Mouse (Mus musculus) gastrocnemius, postnatal 25 days (tissue): ENCODE data around the gene Cilp2. TPM values are rescaled to one million over a fixed set of nuclear protein-coding genes. Genes with fewer than 3 reads are reported as not detected.
A peak's percentile ranks its signal among the peaks of the same experiment; 100 is the strongest.

Source experiments
- DNase-seq: peaks from one replicate; pipeline ENCODE4 v3.0.0; 2022
- total RNA-seq, 2 experiments: library from RNA; stranded (reverse); gene quantifications; 1 replicate in 1 of 2; 2 replicates in 1 of 2; pipeline ENCODE4 v1.2.3; 2021

Gene Cilp2
- total RNA-seq, 2 experiments from 2014 or later = 4.0 to 13.6 TPM

DNA sequence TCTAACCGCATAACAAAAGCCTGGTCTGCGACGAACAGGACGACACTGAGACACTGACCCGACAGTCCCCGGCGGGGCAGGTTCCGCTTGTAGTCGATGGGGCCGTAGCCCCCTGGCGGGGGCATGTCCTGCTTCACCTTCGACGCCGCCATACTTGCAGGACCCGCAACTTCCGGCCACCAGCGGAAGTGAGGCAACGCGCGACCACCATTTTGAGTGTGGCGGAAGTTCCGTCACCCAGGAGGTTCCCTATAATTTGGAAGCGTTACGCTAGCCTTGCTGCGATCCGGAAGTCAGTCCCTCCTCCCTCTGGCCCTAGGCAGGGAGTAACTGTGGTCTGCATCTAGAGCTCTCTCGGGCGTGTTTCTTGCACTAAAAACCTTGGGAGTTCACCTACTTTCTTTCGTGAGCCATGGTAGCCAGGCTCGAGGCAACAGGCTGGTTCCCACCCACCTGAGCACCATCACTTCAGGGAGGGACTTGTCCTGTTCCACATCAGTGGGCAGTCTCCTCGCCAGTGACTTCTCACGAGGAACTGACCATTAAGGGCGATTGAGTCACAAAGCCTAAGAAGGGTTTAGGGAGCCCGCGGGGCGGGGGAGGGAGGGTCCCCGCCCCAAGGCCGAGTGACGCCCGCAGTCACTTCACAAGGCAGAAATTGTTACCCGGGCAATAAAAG, 14.1 kb upstream of the Cilp2 start:
- peak; percentile 94 for DNase-seq

DNA sequence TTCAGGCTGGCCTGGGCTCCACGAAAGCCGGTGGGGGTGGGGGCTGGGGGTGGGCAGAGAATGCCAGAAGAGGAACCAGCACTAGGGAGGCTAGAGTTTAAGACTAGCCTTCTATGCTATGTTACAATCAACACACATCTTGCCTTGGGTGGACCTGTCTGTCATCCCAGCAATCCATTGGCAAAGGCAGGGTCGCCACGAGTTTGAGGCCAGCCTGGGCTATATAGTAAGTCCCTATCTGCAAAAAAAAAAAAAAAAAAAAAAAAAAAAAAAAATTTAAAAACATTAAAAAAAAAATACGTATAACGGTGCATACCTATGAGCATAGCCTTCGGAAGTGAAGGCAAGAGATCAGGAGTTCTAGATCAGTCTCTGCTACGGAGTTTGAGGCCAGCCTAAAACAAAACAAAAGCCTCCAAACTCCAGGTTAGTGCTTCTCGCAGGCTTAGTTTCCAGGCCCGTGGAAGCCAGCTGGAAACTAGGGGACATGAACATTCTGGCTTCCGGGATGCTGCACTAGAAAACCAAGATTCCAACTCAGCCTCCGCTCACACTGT, 13.5 kb upstream of the Cilp2 start:
- DNase-seq = no peak

DNA sequence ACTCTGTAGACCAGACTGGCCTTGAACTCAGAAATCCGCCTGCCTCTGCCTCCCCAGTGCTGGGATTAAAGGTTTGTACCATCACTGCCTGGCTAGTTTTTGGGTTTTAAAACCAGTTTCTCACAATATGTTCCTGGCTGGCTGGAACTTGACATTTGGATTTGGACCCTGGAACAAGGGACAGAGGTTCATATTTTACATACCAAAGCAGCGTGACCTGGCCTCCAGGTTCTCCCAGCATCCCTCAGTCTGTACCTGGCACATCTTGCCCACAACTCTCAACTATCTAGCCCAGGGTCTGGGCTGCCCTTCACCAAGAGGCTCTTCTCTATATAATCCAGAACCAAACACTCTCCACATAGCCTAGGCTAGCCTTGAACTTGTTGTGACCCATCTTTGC, 12.4 kb upstream of the Cilp2 start:
- DNase-seq = no peak

DNA sequence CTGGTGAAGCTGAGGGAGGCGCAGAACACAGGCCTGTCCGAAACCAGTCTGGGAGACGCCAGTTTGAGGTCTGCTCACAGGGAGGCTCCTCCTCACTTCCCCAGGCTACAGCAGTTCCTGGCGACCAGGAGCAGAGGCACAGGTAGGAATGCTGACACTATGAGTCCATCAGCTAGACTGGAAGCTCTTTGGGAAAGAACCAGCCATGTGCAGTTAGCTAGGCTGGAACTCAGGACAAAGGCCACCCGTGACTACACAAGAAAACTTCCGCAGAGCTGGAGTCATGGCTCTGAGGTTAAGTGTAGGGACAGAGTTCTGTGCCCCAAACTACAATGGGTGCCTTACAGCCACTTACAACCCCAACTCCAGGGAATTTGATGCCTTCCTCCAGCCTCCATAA, 10.4 kb upstream of the Cilp2 start:
- no peak for DNase-seq

DNA sequence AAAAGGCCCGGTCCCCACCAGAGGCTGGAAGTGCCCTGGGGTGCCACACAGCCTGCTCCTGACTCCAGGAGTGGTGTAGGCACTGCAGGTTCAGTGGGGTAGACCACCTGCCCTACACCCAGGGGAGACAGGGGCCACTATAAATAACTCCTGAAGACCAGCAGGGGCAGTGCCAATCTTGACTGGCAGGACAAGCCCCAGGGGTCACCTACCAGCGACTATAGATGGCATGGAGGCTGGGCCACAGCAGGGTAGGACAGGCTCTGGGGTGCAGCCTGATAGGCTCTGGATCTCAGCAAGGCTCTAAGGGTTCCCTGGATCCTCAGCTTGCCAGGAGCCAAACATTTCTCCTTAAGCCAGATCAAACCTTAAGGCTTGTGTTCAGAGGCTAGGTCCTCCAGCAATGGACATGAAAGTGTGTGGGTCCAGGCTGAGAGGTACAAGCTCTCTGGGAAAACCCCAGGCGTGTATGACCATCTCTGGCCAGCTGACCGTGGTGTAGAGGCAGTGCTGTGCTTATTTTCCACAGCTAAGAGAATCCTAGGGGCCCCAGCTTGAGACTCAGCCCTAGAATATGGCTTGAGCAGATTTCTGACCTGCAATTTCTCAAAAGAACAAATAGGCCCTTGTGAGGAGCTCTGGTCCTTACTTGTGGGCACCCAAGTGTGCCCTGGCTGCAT, 8.4 kb upstream of the Cilp2 start:
- DNase-seq = no peak

DNA sequence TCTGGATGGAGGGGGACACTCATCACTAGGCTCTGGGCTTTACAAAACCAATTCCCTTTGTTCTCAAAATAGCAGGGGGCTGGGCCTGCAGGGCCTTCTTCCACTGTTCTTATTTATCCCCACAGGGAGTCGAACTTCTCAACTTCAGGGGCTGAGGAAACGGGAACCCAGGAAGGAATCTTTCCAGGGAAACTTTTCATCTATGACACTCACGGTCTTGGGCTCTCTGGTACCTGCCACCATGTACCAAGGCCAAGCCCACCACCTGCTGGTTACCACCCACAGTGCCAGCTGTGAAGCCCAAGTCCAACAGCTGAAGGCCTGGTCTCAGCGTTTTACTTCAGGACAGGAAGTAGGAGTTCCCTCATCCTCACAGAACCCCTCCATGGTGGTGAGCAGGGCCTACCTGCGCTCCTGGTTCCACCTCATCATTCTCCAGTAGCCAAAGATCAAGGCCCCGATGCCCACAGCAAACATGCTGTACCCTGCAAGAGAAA, 7.4 kb upstream of the Cilp2 start:
- DNase-seq = no peak

DNA sequence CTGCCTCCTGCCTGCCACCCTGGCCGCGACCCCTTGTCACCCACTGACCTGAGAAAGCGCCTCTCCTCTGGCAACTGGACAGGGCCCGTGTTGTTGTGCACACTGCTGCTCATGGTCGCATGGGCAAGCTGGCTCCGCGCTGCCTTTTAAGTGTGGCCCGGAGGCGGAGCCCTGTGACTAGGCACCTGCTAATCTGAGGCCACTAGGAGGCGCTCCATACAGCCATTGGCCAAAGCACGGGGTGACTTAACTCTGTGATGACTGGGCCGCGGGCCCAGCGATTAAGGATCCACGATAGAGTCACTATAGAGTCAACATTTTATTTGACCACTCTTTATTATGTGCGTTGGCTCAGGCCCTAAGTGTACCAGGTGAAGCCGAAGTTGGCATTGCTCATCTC, 6.4 kb upstream of the Cilp2 start:
- no peak for DNase-seq

DNA sequence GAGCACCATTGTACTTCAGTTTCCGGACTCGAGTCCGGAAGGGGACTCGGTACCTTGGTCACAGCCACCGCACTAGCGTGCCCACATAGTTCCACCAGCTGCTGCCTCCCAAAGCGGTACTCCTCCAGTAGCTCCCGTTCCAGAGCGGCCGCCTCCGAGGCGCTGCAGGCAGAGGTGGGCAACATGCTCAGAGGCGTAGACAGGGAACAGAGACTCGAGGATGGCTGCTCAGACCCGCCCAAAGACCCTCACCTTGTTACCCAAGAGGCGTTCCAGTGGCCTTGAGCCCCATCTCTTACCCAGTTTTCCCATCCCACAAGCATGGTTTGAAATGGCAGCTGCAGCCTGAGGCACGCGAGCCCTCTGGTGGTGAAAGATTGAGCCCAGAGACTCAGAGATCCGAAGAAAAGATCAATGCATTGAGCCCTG, 3.3 kb upstream of the Cilp2 start:
- DNase-seq = no peak

DNA sequence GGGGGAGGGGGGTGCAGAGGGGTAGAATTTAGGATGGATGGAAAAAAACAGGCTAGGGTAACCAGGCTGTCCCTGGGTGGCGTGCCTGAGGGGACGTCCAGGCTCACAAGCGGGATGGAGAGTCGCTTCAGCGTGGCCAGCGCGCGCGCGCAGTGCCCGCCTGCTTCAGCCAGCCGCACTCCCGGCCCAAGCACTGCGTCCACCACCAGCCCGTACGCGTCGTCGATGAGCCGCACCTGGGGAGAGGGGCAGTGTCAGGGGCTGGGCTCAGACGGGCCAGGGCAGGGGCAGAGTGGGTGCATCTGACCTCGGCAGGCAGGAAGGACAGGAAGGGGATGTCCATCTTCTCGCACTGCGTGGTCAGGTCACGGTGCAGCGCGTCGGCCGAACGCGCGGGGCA, 1.4 kb upstream of the Cilp2 start:
- DNase-seq = no peak

DNA sequence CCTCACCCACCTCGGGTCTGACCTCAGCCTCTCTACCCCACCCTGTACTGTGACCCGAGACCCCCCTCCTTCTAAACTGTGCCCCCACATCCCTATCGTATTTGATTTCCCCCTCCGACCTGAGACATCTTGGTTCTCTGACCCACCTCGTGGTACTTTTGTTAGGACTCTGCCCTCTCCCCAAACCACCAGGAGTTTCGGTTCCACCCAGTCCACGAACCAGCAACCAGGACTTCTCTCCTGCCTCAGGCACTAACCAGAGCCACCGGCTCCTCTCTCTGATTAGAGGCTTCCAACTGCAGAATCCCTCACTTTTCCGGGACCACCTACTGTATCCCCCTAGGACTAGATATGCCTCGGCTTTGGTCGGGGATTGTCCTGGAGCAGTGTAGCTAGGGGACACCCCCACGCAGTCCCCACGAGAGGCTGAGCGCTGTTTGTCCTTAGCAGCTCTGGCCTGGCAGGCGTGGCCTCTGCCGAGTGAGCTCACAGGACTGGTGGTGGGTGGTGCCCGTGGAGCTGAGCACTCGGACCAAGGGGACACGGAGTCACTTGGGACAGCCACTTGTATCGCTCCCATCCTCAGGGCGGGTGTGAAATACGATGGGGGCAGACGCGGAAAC, 868 bp upstream of the Cilp2 start:
- no peak for DNase-seq

DNA sequence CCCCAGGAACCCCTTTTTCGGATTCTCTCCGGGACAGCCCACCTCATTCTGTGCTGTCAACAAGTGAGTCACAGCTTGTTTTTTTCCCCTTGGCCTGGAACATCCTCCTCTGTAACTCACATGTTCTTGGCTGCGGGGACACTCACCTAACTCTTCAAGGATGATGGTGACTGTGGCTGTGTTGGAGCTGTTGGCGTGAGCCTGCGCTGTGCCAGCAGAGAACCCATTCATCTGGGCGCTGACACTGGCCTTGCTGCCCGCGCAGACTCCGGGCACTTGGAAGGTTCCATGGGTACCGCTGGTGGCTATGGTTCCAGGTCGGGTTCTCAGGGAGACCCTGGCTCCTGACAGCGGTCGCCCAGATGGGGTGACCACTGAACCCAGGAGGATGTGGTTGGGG, 3.3 kb downstream of the Cilp2 start:
- DNase-seq = no peak

DNA sequence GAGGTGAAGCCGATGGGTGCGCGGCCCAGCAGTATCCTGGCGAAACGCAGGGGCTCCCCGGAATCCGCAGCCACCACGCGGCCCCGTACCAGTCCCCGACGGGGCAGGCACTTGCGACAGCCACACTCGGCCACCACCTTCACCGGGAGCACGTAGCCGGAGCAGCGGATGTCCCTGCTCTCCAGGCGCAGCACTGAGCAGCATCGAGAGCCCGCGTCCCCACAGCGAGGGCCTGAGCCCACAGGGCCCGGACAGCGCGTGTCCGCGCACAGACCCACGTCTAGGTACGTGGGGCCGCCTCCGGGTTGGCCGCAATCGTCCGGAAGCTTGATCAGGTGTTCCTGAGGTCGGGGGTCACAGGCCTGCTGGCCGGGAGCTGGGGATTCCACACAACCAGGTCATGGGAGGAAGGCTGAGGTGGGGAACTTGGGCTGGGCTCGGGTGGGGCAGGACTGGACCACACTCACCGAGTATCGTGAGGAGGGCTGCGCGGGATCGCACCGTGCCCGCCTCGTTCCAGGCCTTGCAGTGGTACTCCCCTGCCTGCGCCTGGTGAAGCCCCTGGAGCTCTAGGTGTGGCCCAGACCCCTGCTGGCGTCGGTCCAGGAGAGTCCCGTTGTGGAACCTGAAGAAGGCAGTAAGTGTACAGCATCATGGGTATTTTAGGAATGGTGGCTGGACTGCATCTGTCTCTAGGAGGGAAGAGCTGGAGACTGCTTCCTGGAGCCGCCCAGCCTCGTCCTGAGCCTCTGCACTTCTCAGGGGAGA, 4.5 kb downstream of the Cilp2 start:
- no peak for DNase-seq

DNA sequence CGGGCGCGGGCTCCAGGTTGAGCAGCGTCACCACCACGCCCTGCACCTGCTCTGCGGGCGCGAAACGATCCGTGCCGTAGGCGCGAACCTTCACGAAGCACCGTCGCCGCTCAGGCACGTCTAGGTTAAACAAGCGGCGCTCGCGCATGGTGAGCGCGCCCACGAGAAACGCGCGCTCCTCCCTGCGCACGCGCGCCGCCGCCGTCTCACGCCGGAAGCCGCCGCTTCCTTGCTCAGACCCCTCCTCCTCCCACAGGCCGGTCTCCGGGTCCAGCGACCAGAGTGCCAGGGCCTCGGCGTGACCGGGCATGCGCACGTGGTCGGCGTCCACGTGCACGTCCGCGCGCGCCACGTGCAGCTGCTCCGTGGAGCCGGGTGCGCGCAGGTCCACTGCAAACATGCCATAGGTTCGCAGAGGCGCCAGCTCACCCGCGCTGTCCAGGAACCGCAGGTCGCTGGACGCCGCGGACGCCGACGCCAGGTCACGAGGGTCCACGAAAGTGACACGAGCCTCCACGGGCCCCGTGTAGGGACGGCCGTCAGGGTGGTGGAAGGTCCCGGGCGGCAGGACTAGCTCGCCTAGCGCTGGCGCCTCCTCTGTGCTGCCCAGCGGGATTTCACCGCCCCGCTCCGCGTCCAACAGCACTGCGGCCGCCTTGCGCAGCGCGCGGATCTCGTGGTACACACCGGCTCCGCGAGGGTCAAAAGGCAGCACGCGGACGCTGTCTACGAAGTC, 5.3 kb downstream of the Cilp2 start:
- peak; percentile 65 for DNase-seq

DNA sequence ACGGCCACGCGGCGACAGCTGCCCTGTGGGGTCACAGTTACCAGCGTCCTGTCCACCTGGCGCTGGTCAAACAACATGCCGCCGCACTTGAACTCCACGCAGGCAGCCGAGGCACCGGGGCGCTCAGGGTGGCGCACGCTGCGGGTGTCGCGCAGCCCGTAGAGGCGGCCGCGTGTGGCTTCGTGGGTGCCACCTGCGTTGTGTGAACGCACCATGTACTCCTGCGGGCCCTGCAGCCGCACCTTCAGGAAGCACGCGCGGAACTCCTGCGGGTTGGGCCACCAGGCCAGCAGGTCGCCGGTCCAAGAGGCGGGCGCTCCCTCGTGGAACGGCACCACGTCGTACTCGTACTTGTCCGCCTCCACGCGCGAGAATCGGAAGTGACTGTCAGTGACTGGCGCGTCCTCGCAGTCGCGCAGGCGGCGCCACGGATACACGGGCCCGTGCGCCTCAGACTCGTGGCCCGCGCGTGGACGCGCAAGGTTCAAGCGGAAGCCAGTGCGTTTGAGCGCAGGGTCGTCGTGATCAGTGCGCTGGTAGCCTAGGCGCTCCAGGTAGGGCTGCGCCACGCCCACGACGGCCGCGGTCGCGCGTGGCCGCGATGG, 6.1 kb downstream of the Cilp2 start:
- DNase-seq = no peak

DNA sequence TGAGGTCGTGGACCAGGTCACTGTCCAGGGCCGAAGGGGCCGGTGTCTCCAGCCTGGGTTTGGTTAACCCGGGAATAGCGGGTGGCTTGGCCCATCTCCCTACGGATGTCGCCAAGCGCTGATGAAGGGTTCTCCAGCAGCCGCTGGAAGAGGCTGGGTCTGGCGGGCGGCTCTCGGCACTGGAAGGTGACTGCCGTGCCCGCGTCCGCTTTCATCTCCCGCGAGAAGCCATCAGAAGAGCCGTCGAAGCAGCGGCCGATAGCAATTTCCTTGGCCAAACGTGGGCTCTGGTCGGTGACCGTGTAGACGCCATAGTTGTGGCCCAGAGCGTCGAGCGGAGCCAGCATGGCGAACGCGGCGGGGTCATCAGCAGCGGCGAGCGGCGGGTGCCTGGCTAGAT, 6.6 kb downstream of the Cilp2 start:
- DNase-seq = no peak

DNA sequence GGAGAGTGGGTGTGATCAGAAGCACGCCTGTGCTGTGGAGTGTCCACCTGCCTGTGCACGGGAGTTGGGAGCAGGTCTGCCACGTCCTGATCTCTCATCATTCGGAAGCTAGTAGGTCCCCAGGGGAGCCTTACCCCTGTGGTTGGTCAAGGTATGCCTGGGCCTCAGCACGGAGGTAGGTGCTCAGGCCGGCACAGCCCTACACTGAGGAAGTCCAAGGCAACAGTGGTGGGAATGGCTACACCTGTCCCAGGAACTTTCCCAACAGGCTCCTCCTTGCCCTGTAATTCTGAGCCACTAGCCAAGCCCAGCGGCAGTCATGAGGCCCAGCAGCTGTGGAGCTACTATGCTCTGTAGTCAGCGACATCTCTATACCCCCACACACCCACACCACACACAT, 7.8 kb downstream of the Cilp2 start:
- no peak for DNase-seq

DNA sequence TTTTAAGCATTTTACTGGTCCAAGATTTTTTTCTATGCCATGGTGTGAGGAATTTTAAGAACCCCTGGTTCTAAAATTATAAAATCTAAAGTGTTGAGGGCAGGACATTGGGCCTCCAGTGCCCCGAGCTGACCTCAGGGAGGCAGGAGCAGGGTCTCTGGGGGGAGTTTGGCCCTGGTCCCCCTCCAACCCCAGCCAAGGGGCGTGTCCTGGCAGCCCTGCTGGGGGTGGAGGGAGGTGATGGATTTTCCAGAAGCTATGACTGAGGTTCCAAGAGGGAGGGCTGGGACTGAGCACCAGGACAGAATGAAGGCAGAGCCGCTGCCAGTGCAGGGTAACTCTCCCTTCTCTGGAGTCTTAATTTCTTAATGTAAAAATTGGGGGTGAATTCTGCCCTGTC, 9.5 kb downstream of the Cilp2 start:
- DNase-seq = peak; percentile 62

DNA sequence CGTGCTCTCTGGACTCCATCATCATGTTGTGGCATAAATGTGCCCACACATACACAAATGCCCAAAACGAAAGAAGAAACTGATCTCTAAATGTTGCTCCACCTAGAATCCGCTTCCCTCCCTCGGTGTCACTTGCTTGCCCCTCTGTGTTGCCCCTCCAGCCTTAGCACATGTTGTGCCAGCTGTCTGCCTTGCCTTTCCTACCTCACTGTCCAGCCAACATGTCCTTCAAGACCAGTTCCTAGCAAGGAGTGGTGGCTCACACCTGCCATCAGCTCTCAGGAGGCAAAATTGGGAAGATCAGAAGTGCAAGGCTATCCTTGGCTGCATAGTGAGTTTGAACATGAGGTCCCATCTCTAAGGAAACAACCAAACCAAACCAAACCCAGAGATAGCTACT, 10.1 kb downstream of the Cilp2 start:
- no peak for DNase-seq

DNA sequence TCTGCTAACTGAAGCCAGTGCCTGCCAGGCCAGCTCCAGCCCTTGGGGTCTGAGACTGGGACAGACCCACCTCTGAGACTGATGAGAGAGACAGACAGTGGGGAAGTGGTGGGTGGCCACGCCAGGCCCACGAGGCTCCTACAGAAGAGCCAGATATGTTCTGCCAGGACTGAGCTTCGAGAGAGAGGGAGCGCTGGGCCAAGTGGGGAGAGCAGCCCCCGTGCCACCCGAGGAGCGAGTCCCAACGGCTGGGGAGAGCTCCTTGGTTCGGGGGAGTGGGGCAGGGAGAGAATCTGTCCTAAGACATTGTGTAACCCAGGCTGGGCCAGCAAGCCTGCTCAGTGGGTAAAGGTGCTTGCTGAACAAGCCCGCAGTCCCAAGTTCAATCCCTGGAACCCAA, 10.5 kb downstream of the Cilp2 start:
- peak; percentile 61 for DNase-seq

DNA sequence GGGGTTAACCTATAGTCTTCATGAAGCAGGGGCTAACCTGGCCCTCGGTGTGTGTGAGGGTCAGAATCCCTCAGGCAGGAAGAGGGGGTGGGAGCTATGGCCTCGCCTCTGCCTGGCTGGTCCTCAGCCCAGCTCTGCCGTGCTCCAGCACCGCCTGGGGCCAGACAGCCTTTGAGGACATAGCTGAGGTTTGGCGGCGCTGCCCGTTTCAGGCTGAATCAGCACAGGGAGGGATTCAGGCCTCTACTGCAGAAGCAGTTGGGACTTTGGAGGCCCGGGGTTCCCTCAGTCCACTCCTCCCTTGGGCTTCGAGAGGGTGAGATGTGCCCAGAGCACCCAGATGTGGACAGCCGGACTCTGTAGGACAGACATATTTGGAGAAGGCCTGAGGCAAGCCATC, 11.4 kb downstream of the Cilp2 start:
- no peak for DNase-seq

DNA sequence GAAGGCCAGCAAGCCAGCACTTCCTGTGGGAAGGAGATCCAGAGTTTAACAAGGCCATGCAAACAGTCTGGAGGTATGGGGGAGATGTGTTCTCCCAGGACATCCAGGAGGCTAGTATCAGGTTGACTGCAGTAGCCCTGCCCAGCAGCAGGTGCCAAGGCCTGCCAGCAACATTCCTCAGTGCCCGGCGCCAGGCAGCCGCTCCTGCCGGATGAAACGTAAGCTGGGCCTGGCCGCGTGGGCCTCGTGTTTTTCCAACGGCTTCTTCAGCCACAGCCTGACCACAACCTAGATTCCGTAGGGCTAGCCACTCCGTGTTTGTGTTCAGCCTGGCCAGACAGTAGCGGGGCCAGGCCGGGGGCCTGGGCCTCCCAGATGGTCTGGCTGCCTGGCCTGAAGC, 12.8 kb downstream of the Cilp2 start:
- peak; percentile 83 for DNase-seq
